Mouse (Mus musculus) liver, embryonic 11.5 days (tissue): ENCODE data around the gene Adcy4. TPM values are rescaled to one million over a fixed set of nuclear protein-coding genes. Genes with fewer than 3 reads are reported as not detected.
A peak's percentile ranks its signal among the peaks of the same experiment; 100 is the strongest.

Experiments
- ATAC-seq: fragments of 200-750 bp; cut with Nextera tagmentation; replicated peaks from 2 replicates; pipeline ENCODE4 v1.8.0; 2017; ENCODE audit warnings: moderate number of reproducible peaks, mild to moderate bottlenecking, moderate TSS enrichment, moderate library complexity; ENCODE audit not compliant: low FRiP score
- DNase-seq: peaks from one replicate; pipeline ENCODE4 v3.0.0-alpha.2; 2017; ENCODE audit warnings: low spot score
- H3K27ac ChIP-seq: fragments of 300-500 bp; sonication (generic); 2 replicates; pipeline ENCODE4 v1.5.1; 2014; ENCODE audit warnings: mild to moderate bottlenecking, low read depth, low read length, control low read depth
- H3K27me3 ChIP-seq: fragments of 300-500 bp; sonication (generic); replicated peaks from 2 replicates; pipeline ENCODE4 v1.6.1; 2014; ENCODE audit warnings: low read length, mixed read lengths; ENCODE audit not compliant: control insufficient read depth, insufficient read depth
- H3K36me3 ChIP-seq: fragments of 300-500 bp; sonication (generic); 2 replicates; pipeline ENCODE4 v1.6.1; 2014; ENCODE audit warnings: mild to moderate bottlenecking, low read length, moderate library complexity, mixed read lengths; ENCODE audit not compliant: control insufficient read depth, insufficient read depth
- H3K4me1 ChIP-seq: fragments of 300-500 bp; sonication (generic); replicated peaks from 2 replicates; pipeline ENCODE4 v1.6.1; 2014; ENCODE audit warnings: low read length, mixed read lengths; ENCODE audit not compliant: control insufficient read depth, insufficient read depth
- H3K4me2 ChIP-seq: fragments of 300-500 bp; sonication (generic); 2 replicates; pipeline ENCODE4 v1.6.1; 2014; ENCODE audit warnings: mild to moderate bottlenecking, control low read depth, moderate library complexity
- H3K4me3 ChIP-seq: fragments of 300-500 bp; sonication (generic); 2 replicates; pipeline ENCODE4 v1.5.1; 2014; ENCODE audit warnings: low read depth, low read length, control low read depth
- H3K9ac ChIP-seq: fragments of 300-500 bp; sonication (generic); 2 replicates; pipeline ENCODE4 v1.6.1; 2014; ENCODE audit warnings: low read depth, low read length, control low read depth
- H3K9me3 ChIP-seq: fragments of 300-500 bp; sonication (generic); 2 replicates; pipeline ENCODE4 v1.6.1; 2016; ENCODE audit warnings: low read length, inconsistent platforms, mixed read lengths; ENCODE audit not compliant: control insufficient read depth
- WGBS: fragments of 180-500 bp; shearing (Covaris S2); extraction: QIAGEN DNeasy Blood & Tissue Kit; methylation state at CpG from one replicate; pipeline ENCODE4 v1.1.7; 2014; 5-methylcytosine and 5-hydroxymethylcytosine counted together
- polyA plus RNA-seq: library from polyadenylated mRNA; unstranded; fragments of >200 nt; fragmentation: Nextera tagmentation; extraction: Ambion mirVana; gene quantifications from 2 replicates; pipeline ENCODE4 v1.2.1, GENCODE M21; 2014

Adcy4 gene
- polyA plus RNA-seq, 1 experiment from 2014 or later: 3.9 TPM

GRCm38 (mm10) chr14:55824481-55825215, 40.8 kb upstream of the Adcy4 start:
- WGBS: 4% methylated on average over 32 of the region's 32 CpGs
- Histone ChIP-seq H3K9ac (peak overlapping the region; percentile 39), H3K4me2 (peak overlapping the region; percentile 92), H3K36me3 (no peaks in the 10 kb centered on the region), H3K27me3 (peaks cover 55% of the 10 kb centered on the region), H3K4me3 (peak overlapping the region; percentile 59), H3K27ac (peak overlapping the region; percentile 72), H3K4me1 (peaks cover 32% of the 10 kb centered on the region), H3K9me3 (no peaks in the 10 kb centered on the region)
- ATAC-seq: no peak
- peak; percentile 40 for DNase-seq

GRCm38 (mm10) chr14:55824001-55824480, 40.1 kb upstream of the Adcy4 start:
- peak; percentile 59 for DNase-seq
- peaks cover 27% of the 10 kb centered on the region for H3K4me1 ChIP-seq
- no peak for ATAC-seq

GRCm38 (mm10) chr14:55822991-55823762, 39.3 kb upstream of the Adcy4 start, which contains the start of gene Nfatc4:
Nfatc4 (plus strand) TSS chr14:55823144.
- Histone ChIP-seq H3K36me3 (no peaks in the 10 kb centered on the region), H3K9ac (peak within 1 kb of the TSS; percentile 59), H3K4me2 (peak within 1 kb of the TSS; percentile 92), H3K27ac (peak within 1 kb of the TSS; percentile 47), H3K4me1 (peaks cover 20% of the 10 kb centered on the region), H3K9me3 (no peaks in the 10 kb centered on the region), H3K4me3 (peak within 1 kb of the TSS; percentile 59), H3K27me3 (peaks cover 49% of the 10 kb centered on the region)
- DNase-seq (peak; percentile 87), ATAC-seq (peak; percentile 50)
- WGBS: under 1% methylated on average over 42 of the region's 46 CpGs

More at GRCm38 (mm10) chr14:55824001-55824480, 40.1 kb upstream of the Adcy4 start:
- peaks cover 55% of the 10 kb centered on the region for H3K27me3 ChIP-seq
- H3K4me3 ChIP-seq: peak overlapping the region; percentile 59
- no peaks in the 10 kb centered on the region for H3K9me3 ChIP-seq
- peak overlapping the region; percentile 47 for H3K27ac ChIP-seq
- H3K9ac ChIP-seq: peak overlapping the region; percentile 4; the same call in 1 of the 2 replicates
- no peaks in the 10 kb centered on the region for H3K36me3 ChIP-seq
- 4% methylated on average over 10 of the region's 10 CpGs for WGBS
- H3K4me2 ChIP-seq: peak overlapping the region; percentile 92

- Histone ChIP-seq H3K9ac (peak overlapping the region; percentile 59), H3K36me3 (no peaks in the 10 kb centered on the region), H3K9me3 (no peaks in the 10 kb centered on the region), H3K27me3 (peaks cover 43% of the 10 kb centered on the region), H3K27ac (peak overlapping the region; percentile 47; the same call in 1 of the 2 replicates), H3K4me3 (peak overlapping the region; percentile 59), H3K4me2 (peak overlapping the region; percentile 92), H3K4me1 (peaks cover 20% of the 10 kb centered on the region)
- DNase-seq (peak; percentile 76), ATAC-seq (peak; percentile 58)
- 5% methylated on average over 13 of the region's 13 CpGs for WGBS
Measured at GRCm38 (mm10) chr14:55822435-55822990, 38.6 kb upstream of the Adcy4 start.

- H3K36me3 ChIP-seq: no peaks in the 10 kb centered on the region
- no peak overlapping the region for H3K4me2 ChIP-seq
- no peak overlapping the region for H3K27ac ChIP-seq
- H3K4me3 ChIP-seq: no peak overlapping the region
- H3K4me1 ChIP-seq: peaks cover 13% of the 10 kb centered on the region
- no peaks in the 10 kb centered on the region for H3K9me3 ChIP-seq
- no peak for DNase-seq
- no peak for ATAC-seq
- WGBS: 79% methylated on average over 9 of the region's 9 CpGs
- H3K27me3 ChIP-seq: peaks cover 25% of the 10 kb centered on the region
- H3K9ac ChIP-seq: no peak overlapping the region
Measured at GRCm38 (mm10) chr14:55820576-55820975, 36.7 kb upstream of the Adcy4 start.

- no peak overlapping the region for H3K27ac ChIP-seq
- WGBS: 69% methylated on average over 7 of the region's 7 CpGs
- H3K27me3 ChIP-seq: peaks cover 19% of the 10 kb centered on the region
- ATAC-seq (no peak), DNase-seq (no peak)
- H3K4me2 ChIP-seq: no peak overlapping the region
- H3K9ac ChIP-seq: no peak overlapping the region
- H3K4me1 ChIP-seq: peaks cover 13% of the 10 kb centered on the region
- no peaks in the 10 kb centered on the region for H3K9me3 ChIP-seq
- no peaks in the 10 kb centered on the region for H3K36me3 ChIP-seq
- no peak overlapping the region for H3K4me3 ChIP-seq
Measured at GRCm38 (mm10) chr14:55819845-55820405, 36.0 kb upstream of the Adcy4 start.

GRCm38 (mm10) chr14:55815310-55815751, 31.4 kb upstream of the Adcy4 start:
- Histone ChIP-seq H3K4me2 (peak overlapping the region; percentile 64), H3K36me3 (no peaks in the 10 kb centered on the region), H3K27ac (no peak overlapping the region), H3K4me1 (no peaks in the 10 kb centered on the region), H3K4me3 (peak overlapping the region; percentile 42), H3K27me3 (no peaks in the 10 kb centered on the region), H3K9me3 (no peaks in the 10 kb centered on the region), H3K9ac (no peak overlapping the region; the same call in 1 of the 2 replicates)
- DNase-seq (no peak), ATAC-seq (no peak; the same call in 1 of the 2 replicates)
- 29% methylated on average over 17 of the region's 17 CpGs for WGBS

GRCm38 (mm10) chr14:55814885-55815284, 31.0 kb upstream of the Adcy4 start:
- Histone ChIP-seq H3K4me2 (peak overlapping the region; percentile 64), H3K27ac (no peak overlapping the region), H3K9me3 (no peaks in the 10 kb centered on the region), H3K9ac (no peak overlapping the region; the same call in 1 of the 2 replicates), H3K36me3 (no peaks in the 10 kb centered on the region), H3K4me3 (peak overlapping the region; percentile 42), H3K4me1 (no peaks in the 10 kb centered on the region), H3K27me3 (no peaks in the 10 kb centered on the region)
- DNase-seq: no peak
- 26% methylated on average over 16 of the region's 16 CpGs for WGBS
- 0 out of 2 replicates have a peak, but pooled peaks have one; percentile 43 for ATAC-seq
